Comparison of ENCODE assay signal across 11 mouse cellular contexts in the genomic region with DNA sequence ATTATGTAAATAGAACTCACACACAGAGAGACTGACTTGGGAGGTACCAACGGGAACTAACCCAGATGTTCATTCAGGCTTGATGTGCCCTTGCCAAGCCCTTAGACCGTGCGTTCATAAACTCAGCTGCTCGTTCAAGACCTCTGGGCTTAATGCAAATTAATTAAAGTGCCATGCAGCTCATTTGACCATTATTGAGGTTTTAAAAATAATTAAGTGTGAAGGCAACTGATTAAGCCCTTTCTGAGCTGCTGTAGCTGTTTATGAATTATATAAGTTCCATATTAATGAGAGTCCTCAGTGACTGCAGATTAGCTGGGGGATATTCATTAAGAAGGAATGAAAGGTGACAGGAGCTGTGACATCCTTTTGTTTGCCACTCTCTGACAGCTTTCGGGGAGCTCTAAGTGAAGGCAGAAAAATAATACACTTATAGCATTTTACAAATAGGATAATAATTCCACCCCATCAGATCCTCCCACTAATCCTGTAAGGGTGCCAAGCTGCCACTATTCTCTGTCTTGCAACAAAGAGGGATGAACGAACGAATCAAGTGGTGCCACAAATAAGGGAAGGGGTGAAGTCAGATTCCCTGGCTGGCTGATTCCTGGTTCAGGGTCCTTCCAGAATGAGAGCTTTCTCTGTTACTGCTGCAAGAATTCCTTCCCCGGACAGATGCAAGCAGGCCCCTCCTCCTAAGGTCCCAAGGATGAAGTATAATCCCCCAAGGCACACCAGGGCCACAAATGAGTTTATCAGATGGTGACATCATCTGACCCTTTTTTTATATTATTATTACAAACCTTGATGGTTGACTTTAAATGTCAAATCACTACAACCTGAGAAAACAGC.
DNase-seq lines count a peak whose midpoint lies in the region; ATAC-seq lines count a peak whose summit lies in the region.
"Had no signal": no experiment of that assay in that cellular context is flagged by ENCODE, and none has a peak within 500 bp of the region (broad histone marks: within the 10 kb centered on the region; RNA-seq: fewer than 3 reads in every experiment).

No protein-coding gene starts in this region.

- H3K4me3 ChIP-seq in neural tube, embryonic 11.5 days (ENCODE audit: low read depth, low read length), result no peak overlapping the region
- H3K4me3 ChIP-seq in midbrain, embryonic 12.5 days, result no peak overlapping the region

- H3K4me2 ChIP-seq in neural tube, embryonic 11.5 days (ENCODE audit: low read depth), result no peak overlapping the region
- no peak overlapping the region for H3K4me2 ChIP-seq in midbrain, embryonic 12.5 days (replicated peaks)

- 53% methylated on average over 8 of the region's 8 CpGs for WGBS in neural tube, embryonic 11.5 days
- WGBS in midbrain, embryonic 12.5 days, result 19% methylated on average over 8 of the region's 8 CpGs

- peak; percentile 24 for DNase-seq in embryo, embryonic 10.5 days (ENCODE audit: low spot score)
- no peak for DNase-seq in embryo, embryonic 10 days (ENCODE audit: low spot score)
- no peak for DNase-seq in neural tube, embryonic 11.5 days (ENCODE audit: low spot score)
- DNase-seq in neural tube, embryonic 10.5 days (ENCODE audit: extremely low spot score, low spot score), result no peak
- no peak for DNase-seq in left cerebral cortex, postnatal 25 days (ENCODE audit: low spot score in 2 of 2)
- no peak for DNase-seq in right cerebral cortex, postnatal 4 days
- no peak for DNase-seq in urinary bladder, postnatal 10 days (ENCODE audit: low spot score)
- DNase-seq: cerebellum, adult 18-20 months; lung, postnatal 36 days had no signal

- H3K9me3 ChIP-seq in neural tube, embryonic 11.5 days (ENCODE audit: control insufficient read depth, low read length), result no peaks in the 10 kb centered on the region
- H3K9me3 ChIP-seq in midbrain, embryonic 12.5 days, result no peaks in the 10 kb centered on the region

- H3K36me3 ChIP-seq in neural tube, embryonic 11.5 days (ENCODE audit: control insufficient read depth, insufficient read depth, low read length), result no peaks in the 10 kb centered on the region
- H3K36me3 ChIP-seq in midbrain, embryonic 12.5 days, result no peaks in the 10 kb centered on the region
- H3K36me3 ChIP-seq: G1E had no signal

- H3K4me1 ChIP-seq in neural tube, embryonic 11.5 days (ENCODE audit: control insufficient read depth, insufficient read depth, low read length), result no peaks in the 10 kb centered on the region
- H3K4me1 ChIP-seq in midbrain, embryonic 12.5 days, result peaks cover 11% of the 10 kb centered on the region

- H3K27ac ChIP-seq in neural tube, embryonic 11.5 days (ENCODE audit: low read depth, low read length), result no peak overlapping the region
- peak overlapping the region; percentile 73 for H3K27ac ChIP-seq in midbrain, embryonic 12.5 days (replicated peaks)

- ATAC-seq in neural tube, embryonic 11.5 days (ENCODE audit: insufficient read depth, low FRiP score, low TSS enrichment), result peak; percentile 67; the same call in 1 of the 2 replicates
- peak; percentile 54; the same call in 1 of the 2 replicates for ATAC-seq in midbrain, embryonic 12.5 days (ENCODE audit: low FRiP score, low read depth)

- H3K9ac ChIP-seq in neural tube, embryonic 11.5 days (ENCODE audit: low read length), result no peak overlapping the region
- H3K9ac ChIP-seq in midbrain, embryonic 12.5 days (replicated peaks), result no peak overlapping the region

- H3K27me3 ChIP-seq in neural tube, embryonic 11.5 days (ENCODE audit: control insufficient read depth, insufficient read depth, low read length), result no peaks in the 10 kb centered on the region
- no peaks in the 10 kb centered on the region for H3K27me3 ChIP-seq in midbrain, embryonic 12.5 days

- intact Hi-C loops in left cerebral cortex, postnatal 25 days (cut with DNase I), result loop anchor here (5.0 kb wide), 1 partner anchor 192 kb away; the partner anchor contains the start of gene Mgat5
